Comparison of ENCODE assay signal across 25 mouse cellular contexts in genomic region chr9:3736143-3736542, GRCm38 (mm10).
"Had no signal": no experiment of that assay in that cellular context is flagged by ENCODE, and none has a peak within 500 bp of the region (broad histone marks: within the 10 kb centered on the region; RNA-seq: fewer than 3 reads in every experiment).

No protein-coding gene starts in this region.

- H3K4me3 ChIP-seq: embryonic facial prominence, embryonic 10.5 days; embryonic facial prominence, embryonic 12.5 days; embryonic facial prominence, embryonic 13.5 days; embryonic facial prominence, embryonic 15.5 days; erythroblast, embryonic 14.5 days; forebrain, embryonic 10.5 days; forebrain, embryonic 12.5 days; forebrain, embryonic 13.5 days; forebrain, embryonic 15.5 days; gastrocnemius, adult 2 months; heart, adult 2 months had no signal

- DNase-seq: cerebellum, adult 9-10 months; cerebellum, adult 9-11 months; cerebellum, postnatal 10 days; cerebellum, postnatal 14 days; cerebellum, postnatal 25 days; cerebellum, postnatal 36 days; embryo, embryonic 11 days; forebrain, postnatal 0 days; gastrocnemius, adult 2 months; gastrocnemius, postnatal 10 days; gastrocnemius, postnatal 14 days; gastrocnemius, postnatal 25 days; gastrocnemius, postnatal 36 days; heart, adult 11 months; heart, adult 18-20 months; heart, adult 2 months had no signal

- H3K36me3 ChIP-seq: embryonic facial prominence, embryonic 10.5 days; embryonic facial prominence, embryonic 12.5 days; embryonic facial prominence, embryonic 13.5 days; embryonic facial prominence, embryonic 15.5 days; forebrain, embryonic 10.5 days; forebrain, embryonic 12.5 days; forebrain, embryonic 15.5 days had no signal

- H3K4me1 ChIP-seq: embryonic facial prominence, embryonic 10.5 days; embryonic facial prominence, embryonic 12.5 days; embryonic facial prominence, embryonic 13.5 days; embryonic facial prominence, embryonic 15.5 days; forebrain, embryonic 10.5 days; forebrain, embryonic 12.5 days; forebrain, embryonic 13.5 days; forebrain, embryonic 15.5 days had no signal

- H3K9me3 ChIP-seq: embryonic facial prominence, embryonic 10.5 days; embryonic facial prominence, embryonic 12.5 days; embryonic facial prominence, embryonic 13.5 days; embryonic facial prominence, embryonic 15.5 days; forebrain, embryonic 10.5 days; forebrain, embryonic 12.5 days; forebrain, embryonic 13.5 days; forebrain, embryonic 15.5 days had no signal

- H3K9ac ChIP-seq: embryonic facial prominence, embryonic 12.5 days; embryonic facial prominence, embryonic 13.5 days; embryonic facial prominence, embryonic 15.5 days; forebrain, embryonic 12.5 days; forebrain, embryonic 13.5 days; forebrain, embryonic 15.5 days; forebrain, postnatal 0 days had no signal

- H3K27me3 ChIP-seq: embryonic facial prominence, embryonic 12.5 days; embryonic facial prominence, embryonic 13.5 days; embryonic facial prominence, embryonic 15.5 days; forebrain, embryonic 12.5 days; forebrain, embryonic 13.5 days; forebrain, embryonic 15.5 days had no signal

- H3K27ac ChIP-seq: embryonic facial prominence, embryonic 10.5 days; embryonic facial prominence, embryonic 12.5 days; embryonic facial prominence, embryonic 13.5 days; embryonic facial prominence, embryonic 15.5 days; forebrain, embryonic 10.5 days; forebrain, embryonic 12.5 days; forebrain, embryonic 13.5 days; forebrain, embryonic 15.5 days; gastrocnemius, adult 2 months; heart, adult 2 months had no signal
